Mouse (Mus musculus) frontal cortex, postnatal 14 days (tissue): ENCODE measurements around the gene Troap.

Experiments
- DNase-seq, 2 experiments: peaks; one replicate each; pipeline ENCODE4 v3.0.0; 2022; ENCODE audit warnings: low spot score in 2 of 2

Gene Troap

GRCm38 (mm10) chr15:99085997-99086396 lies 11.6 kb downstream of the Troap start:
- DNase-seq = no peak

GRCm38 (mm10) chr15:99087253-99088075 lies 13.1 kb downstream of the Troap start, which contains the start of gene C1ql4:
Gene C1ql4, minus strand, starts transcription at chr15:99087817.
- DNase-seq = no peak

GRCm38 (mm10) chr15:99088292-99088691 lies 13.9 kb downstream of the Troap start:
- DNase-seq = peak in 1 of 2 experiments; percentile 43

DNA sequence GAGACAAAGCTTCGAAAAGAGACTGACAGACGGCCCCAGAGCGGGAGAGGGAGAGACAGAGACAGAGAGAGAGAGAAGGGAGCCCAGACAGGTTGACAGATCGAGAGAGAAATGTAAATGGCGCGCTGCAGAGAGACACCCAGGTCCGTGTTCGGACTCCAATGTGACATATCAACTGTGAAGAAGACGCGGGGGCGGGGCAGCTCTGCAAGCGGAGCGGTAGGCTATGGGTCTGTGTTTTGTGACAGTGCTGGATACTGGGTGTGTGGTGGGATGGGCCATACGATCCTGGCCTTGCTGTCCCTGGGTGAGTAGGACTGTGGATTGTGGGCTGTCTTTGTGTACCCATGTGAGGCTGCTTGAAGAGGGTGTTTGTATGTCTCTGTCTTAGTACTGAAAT lies 14.7 kb downstream of the Troap start:
- DNase-seq = no peak

GRCm38 (mm10) chr15:99092870-99093269 lies 18.5 kb downstream of the Troap start, which contains the start of gene Dnajc22:
Gene Dnajc22, plus strand, starts transcription at chr15:99093170.
- no peak for DNase-seq

DNA sequence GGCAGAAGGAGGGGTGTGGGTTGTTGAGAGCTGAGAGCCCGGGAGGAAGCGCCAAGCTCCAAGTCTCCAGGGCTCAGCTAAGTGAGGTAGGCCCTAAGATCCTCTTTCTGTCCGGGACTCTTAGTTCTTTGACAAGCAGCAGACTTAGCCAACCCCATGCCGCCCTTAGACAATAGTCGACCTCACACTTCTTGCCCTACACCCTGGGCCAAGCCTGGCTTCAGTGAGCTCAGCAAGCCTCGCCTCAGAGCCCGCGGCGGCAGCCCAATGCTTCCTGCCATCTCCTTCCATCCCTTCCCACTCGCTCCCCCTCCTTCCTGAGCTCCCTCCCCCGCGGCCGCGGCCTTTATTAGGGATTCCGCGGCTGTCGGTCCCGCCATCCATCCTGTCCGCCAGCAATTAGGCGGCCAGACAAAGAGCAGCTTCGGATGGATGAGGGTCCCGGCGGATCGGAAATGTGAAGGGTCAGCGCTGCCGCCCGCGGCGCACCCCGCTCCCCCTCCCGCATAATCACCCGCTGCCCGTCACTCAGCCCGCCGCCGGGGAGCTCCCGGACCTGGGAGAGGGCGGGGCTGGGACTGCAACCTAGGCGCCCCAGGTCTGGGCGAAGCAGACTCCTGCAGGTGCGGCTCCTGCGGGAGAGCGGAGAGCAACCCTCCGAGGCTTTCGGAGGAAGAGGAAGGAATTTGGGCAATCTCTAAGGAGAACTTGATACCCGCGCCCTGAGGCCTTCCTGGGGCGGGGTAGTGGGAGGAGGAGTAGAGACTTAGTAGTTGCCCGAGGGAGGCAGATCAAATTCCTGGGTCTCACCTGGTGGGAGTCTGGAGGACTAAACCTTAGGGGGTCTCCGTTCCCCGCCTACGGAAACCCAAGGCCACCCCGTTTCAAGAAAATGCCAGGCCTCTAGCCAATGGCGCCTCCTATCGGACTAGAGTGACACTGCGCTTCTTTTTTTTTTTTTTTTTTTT lies 19.2 kb downstream of the Troap start:
- no peak for DNase-seq

GRCm38 (mm10) chr15:99094631-99095270 lies 20.4 kb downstream of the Troap start:
- DNase-seq = no peak

GRCm38 (mm10) chr15:99095356-99095755 lies 21.0 kb downstream of the Troap start:
- DNase-seq = no peak

GRCm38 (mm10) chr15:99096061-99096793 lies 21.9 kb downstream of the Troap start:
- DNase-seq = no peak

DNA sequence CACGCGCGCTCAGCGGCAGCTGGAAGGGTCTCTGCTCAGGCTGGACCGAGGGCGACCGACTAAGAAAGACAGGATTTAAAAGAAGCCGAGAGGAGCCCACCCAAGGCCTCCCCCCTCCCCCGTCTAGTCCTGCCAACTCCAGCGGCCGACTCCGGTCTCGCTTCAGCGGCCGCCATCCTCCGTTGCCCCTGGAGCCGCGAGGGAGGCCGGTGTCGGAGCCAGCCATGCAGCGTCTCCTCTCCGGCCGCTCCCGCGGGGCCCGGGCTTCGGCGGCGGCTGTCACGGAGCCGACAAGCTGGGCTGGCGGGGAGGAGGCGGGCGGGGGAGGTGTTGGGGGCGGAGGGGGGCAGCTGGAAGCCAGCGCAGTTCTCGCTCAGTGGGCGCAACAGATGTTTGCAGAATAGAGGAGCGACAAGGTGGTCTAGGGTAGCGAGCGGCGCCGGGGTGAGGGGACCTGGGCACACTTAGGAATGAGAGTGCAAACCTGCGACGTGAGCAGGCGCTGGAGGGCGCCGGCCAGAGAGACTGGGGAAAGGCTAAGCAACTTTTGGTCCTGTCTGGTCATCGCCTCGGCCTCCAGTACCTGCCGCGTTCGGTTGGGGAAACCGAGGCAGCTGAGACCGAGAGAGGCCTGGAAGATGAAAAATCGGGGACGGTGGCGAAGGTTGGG lies 22.6 kb downstream of the Troap start:
- no peak for DNase-seq

DNA sequence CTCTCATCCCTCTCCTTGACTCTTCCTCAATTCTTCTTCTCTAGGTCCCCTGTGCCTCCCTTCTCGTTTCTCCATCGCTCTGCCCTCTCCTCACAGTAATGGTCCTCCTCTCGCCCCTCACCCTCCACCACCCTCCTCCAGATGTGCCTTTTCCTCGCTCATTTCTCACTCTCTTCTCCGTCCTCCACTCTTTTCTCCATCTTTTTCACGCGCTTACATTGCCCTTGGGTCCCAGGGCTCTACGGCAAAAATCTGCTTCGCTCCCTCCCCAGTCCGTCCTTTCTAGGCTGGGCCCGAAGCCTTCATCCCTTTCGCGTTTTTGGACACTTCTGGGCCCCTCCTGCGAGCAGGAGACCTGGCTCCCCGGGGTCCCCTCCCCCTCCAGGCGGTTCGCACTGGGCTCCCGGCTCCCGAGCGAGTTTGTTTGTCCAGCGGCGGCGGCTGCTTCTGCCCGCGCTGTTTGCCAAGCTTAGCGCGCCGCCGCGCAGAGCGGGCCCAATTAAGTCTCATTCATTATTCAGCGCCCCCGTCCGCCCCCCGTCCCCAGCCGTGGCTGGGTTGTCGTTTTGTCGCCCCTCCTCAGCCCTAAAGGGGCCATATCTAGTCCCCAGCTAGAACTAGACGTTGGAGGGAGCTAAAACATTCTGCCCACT lies 23.6 kb downstream of the Troap start:
- DNase-seq = no peak

DNA sequence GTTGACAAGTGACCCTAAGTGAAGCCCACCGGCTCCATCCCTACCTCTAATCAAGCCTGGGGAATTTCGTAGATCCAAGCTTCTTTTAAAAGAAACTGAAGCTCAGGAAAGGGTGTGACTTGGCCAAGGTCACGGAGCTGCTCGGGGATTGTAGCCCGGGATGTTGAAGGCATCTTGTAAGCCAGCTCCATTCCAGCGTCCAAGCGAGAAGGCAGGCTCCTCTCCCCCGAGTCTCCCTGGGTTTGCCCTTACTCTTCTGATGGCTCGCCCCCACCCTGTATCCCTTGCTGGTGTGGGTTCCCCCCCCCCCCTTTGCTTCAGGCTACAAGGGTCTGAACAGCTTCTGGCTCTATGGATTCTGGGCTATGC lies 24.1 kb downstream of the Troap start:
- no peak for DNase-seq

DNA sequence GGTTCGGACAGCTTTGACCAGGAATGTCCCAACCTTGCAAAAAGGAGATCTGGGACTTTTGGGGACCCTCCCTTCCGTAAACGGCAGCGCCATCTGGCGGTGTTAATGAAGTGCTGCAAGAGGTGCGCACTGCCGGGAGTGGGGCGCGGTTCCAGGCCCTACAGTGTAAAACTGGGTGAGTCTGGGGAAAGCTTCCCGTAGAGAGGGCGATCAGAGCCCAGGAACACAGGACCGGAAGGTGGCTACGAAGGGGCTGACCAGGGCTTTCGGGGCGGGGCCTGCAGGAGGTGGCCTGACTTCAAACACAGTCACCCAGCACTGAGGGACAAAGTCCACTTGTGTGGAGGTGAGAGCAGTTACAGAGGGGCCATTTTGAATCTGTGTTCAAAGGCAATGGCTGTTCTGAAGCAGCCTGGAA lies 24.8 kb downstream of the Troap start:
- DNase-seq = no peak

GRCm38 (mm10) chr15:99099984-99100383 lies 25.6 kb downstream of the Troap start:
- no peak for DNase-seq

DNA sequence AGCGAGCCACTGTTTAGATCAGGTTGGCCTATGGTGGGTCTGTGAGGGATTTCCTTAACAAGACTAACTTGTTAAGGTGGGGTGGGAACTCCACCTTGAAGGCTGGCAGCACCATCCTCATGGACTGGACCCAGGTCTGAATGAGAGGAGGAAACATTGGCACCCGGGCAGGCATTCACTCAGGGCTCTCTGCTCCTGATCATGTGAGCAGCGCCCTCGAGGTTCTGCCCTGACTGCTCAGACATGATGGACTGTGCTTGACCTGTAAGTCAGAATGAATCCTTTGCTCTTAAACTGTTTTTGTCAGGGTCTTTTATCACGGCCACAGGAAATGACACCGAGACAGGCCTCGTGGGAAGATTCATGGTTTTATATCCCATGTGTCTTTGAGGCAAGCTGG lies 30.9 kb downstream of the Troap start:
- DNase-seq = no peak

- DNase-seq = no peak
Observed at GRCm38 (mm10) chr15:99107866-99108265, 33.5 kb downstream of the Troap start.

DNA sequence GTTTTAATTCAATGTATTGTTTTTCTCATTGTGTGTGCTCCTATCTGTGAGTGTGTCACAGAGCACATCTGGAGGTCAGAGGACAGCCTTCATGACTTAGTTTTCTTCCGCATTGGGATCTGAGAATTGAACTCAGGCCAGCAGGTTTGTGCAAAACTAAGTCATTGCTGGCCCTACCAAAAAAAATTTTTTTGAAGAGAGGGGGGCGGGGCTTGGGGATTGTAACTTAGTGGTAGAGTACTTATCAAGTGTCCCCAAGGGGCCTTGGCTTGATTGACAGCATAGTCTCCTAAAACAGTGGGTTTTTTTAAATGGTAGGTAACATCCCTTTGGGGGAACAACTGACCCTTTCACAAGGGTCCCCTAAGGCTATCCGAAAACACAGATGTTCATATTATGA lies 36.8 kb downstream of the Troap start:
- no peak for DNase-seq

GRCm38 (mm10) chr15:99111809-99112208 lies 37.4 kb downstream of the Troap start:
- no peak for DNase-seq

DNA sequence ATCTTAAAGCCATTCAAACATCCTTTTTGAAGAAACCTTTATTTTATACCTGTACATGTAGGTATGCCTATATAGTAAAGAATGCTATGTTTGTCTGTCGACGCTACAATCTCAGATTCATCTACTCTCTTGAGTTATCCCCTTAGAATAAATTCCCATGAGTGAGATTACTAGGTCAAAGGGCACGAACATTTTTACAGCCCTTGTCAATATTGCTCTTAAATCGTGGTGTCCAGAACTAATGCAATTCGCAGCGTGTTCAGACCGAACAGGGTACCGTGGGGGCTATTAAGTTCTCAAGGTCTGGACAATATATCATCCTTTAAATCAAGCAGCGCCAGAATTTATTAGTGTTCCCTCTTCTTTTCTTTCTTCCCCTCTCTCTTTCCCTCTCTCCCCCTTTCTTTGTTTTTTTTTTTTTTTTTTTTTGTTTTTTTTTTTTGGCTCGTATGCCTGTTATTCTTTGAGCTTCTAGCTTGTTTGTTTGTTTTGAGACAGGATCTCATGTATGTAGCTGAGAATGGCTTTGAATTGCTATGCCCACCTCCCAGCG lies 38.5 kb downstream of the Troap start:
- no peak for DNase-seq

DNA sequence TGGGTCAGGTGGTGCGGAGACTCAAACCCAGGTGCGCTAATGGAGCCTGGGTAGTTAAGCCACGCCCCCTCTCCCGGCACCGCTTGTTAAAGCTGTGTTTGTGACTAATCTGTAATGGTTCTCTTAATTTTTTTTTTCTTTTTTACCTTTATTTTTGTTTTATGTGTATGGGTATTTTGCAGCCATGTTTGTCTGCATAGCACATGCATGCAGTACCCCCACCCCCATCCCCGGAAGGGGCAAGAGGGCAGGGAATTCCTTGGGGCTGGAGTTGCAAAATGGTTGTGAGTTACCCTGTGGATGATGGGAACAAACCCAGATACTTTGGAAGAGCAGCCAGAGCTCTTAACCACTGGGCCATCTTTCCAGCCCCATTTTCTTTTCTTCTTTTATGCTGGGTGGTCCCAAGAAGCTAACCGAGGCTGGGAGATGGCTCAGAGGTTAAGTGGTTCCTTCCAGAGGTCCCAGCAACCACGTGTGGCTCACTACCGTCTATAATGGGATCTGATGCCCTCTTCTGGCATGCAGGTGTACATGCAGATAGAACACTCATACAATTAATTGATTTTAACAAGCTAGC lies 39.1 kb downstream of the Troap start:
- no peak for DNase-seq
